Mouse (Mus musculus) liver, embryonic 14.5 days (tissue): ENCODE measurements at regions not wholly inside any gene's neighbourhood (a gene's known extent, or its start where the extent isn't known, plus 50 kb on each side); places are given as distances from the start of the nearest gene placed in this dataset.

Source experiments
- CTCF ChIP-seq: IDR thresholded peaks from 2 replicates; pipeline ENCODE4 v1.5.1; 2016; ENCODE audit warnings: antibody characterized with exemption, low read depth, control low read depth
- EP300 ChIP-seq: IDR thresholded peaks from 2 replicates; pipeline ENCODE4 v1.6.1; 2016; ENCODE audit warnings: antibody characterized with exemption, low read depth

GRCm38 (mm10) chr3:117450559-117450958, 89.9 kb upstream of the Plppr4 start:
- TF ChIP-seq CTCF: no peak
- no peak for TF ChIP-seq EP300
